Mouse (Mus musculus) embryonic facial prominence, embryonic 11.5 days (tissue): ENCODE results near the gene Slc25a21. TPM values are rescaled to one million over a fixed set of nuclear protein-coding genes. Genes with fewer than 3 reads are reported as not detected.

Experiments used
- ATAC-seq: fragments of 200-750 bp; cut with Nextera tagmentation; replicated peaks from 2 replicates; pipeline ENCODE4 v1.8.0; 2017; ENCODE audit warnings: low read depth; ENCODE audit not compliant: insufficient number of reproducible peaks, low FRiP score, low TSS enrichment
- DNase-seq: peaks from one replicate; pipeline ENCODE4 v3.0.0-alpha.2; 2015; ENCODE audit warnings: low spot score
- H3K27ac ChIP-seq: fragments of 300-500 bp; sonication (generic); replicated peaks from 2 replicates; pipeline ENCODE4 v1.5.1; 2014; ENCODE audit warnings: mild to moderate bottlenecking, low read depth, low read length, control low read depth
- H3K27me3 ChIP-seq: fragments of 300-500 bp; sonication (generic); 2 replicates; pipeline ENCODE4 v1.6.1; 2014; ENCODE audit warnings: mild to moderate bottlenecking, low read length, moderate library complexity, mixed read lengths; ENCODE audit not compliant: control insufficient read depth, insufficient read depth
- H3K36me3 ChIP-seq: fragments of 300-500 bp; sonication (generic); replicated peaks from 2 replicates; pipeline ENCODE4 v1.6.1; 2014; ENCODE audit warnings: low read depth, mild to moderate bottlenecking, low read length, moderate library complexity, mixed read lengths; ENCODE audit not compliant: control insufficient read depth, insufficient read depth
- H3K4me1 ChIP-seq: fragments of 300-500 bp; sonication (generic); 2 replicates; pipeline ENCODE4 v1.6.1; 2014; ENCODE audit warnings: low read length, mixed read lengths; ENCODE audit not compliant: control insufficient read depth, insufficient read depth
- H3K4me2 ChIP-seq: fragments of 300-500 bp; sonication (generic); 2 replicates; pipeline ENCODE4 v1.6.1; 2014; ENCODE audit warnings: low read depth, mild to moderate bottlenecking, control low read depth, low read length, moderate library complexity
- H3K4me3 ChIP-seq: fragments of 300-500 bp; sonication (generic); 2 replicates; pipeline ENCODE4 v1.5.1; 2014; ENCODE audit warnings: low read depth, low read length, control low read depth
- H3K9ac ChIP-seq: fragments of 300-500 bp; sonication (generic); replicated peaks from 2 replicates; pipeline ENCODE4 v1.6.1; 2014; ENCODE audit warnings: mild to moderate bottlenecking, control low read depth, low read length
- H3K9me3 ChIP-seq: fragments of 300-500 bp; sonication (generic); replicated peaks from 2 replicates; pipeline ENCODE4 v1.6.1; 2016; ENCODE audit warnings: mild to moderate bottlenecking, low read length, inconsistent platforms, mixed read lengths; ENCODE audit not compliant: control insufficient read depth
- WGBS: fragments of 180-500 bp; shearing (Covaris S2); extraction: QIAGEN DNeasy Blood & Tissue Kit; methylation state at CpG from one replicate; pipeline ENCODE4 v1.1.7; 2014; 5-methylcytosine and 5-hydroxymethylcytosine counted together
- polyA plus RNA-seq: library from polyadenylated mRNA; unstranded; fragments of >200 nt; fragmentation: Nextera tagmentation; extraction: Ambion mirVana; gene quantifications from 2 replicates; pipeline ENCODE4 v1.2.1, GENCODE M21; 2014

The Slc25a21 gene
- polyA plus RNA-seq = 1.9 and 2.4 TPM in 2 replicates

GRCm38 (mm10) chr12:57197363-57198026, at the start of gene Slc25a21:
Gene Slc25a21, minus strand, starts transcription at chr12:57197472.
- H3K4me3 ChIP-seq = peak within 1 kb of the TSS; percentile 47
- no peaks in the 10 kb centered on the region for H3K4me1 ChIP-seq
- H3K9me3 ChIP-seq = no peaks in the 10 kb centered on the region
- no peak within 1 kb of the TSS for H3K27ac ChIP-seq
- peak within 1 kb of the TSS; percentile 58 for H3K9ac ChIP-seq
- H3K36me3 ChIP-seq = no peaks in the 10 kb centered on the region
- DNase-seq = no peak
- no peaks in the 10 kb centered on the region; the same call in 1 of the 2 replicates for H3K27me3 ChIP-seq
- ATAC-seq = no peak
- WGBS = 51% methylated on average over 10 of the region's 10 CpGs
- H3K4me2 ChIP-seq = peak within 1 kb of the TSS; percentile 80

GRCm38 (mm10) chr12:57243671-57244495, 46.6 kb upstream of the Slc25a21 start:
- H3K36me3 ChIP-seq = peaks cover 5% of the 10 kb centered on the region; the same call in 1 of the 2 replicates

GRCm38 (mm10) chr12:57233386-57233785, 36.1 kb upstream of the Slc25a21 start:
- H3K4me2 ChIP-seq = no peak overlapping the region
- ATAC-seq = no peak
- no peak overlapping the region for H3K4me3 ChIP-seq
- no peaks in the 10 kb centered on the region for H3K4me1 ChIP-seq
- peaks cover 3% of the 10 kb centered on the region for H3K36me3 ChIP-seq
- DNase-seq = no peak
- H3K27me3 ChIP-seq = no peaks in the 10 kb centered on the region
- H3K9ac ChIP-seq = no peak overlapping the region
- WGBS = 77% methylated on average over 5 of the region's 5 CpGs
- no peak overlapping the region for H3K27ac ChIP-seq
- no peaks in the 10 kb centered on the region for H3K9me3 ChIP-seq

More at GRCm38 (mm10) chr12:57243671-57244495, 46.6 kb upstream of the Slc25a21 start:
- Histone ChIP-seq H3K9me3 (no peaks in the 10 kb centered on the region), H3K27me3 (no peaks in the 10 kb centered on the region), H3K9ac (no peak overlapping the region), H3K4me2 (no peak overlapping the region), H3K4me1 (no peaks in the 10 kb centered on the region), H3K4me3 (no peak overlapping the region), H3K27ac (no peak overlapping the region)
- no peak for ATAC-seq
- no peak for DNase-seq
- 92% methylated on average over 5 of the region's 5 CpGs for WGBS

GRCm38 (mm10) chr12:57231085-57231875, 34.0 kb upstream of the Slc25a21 start:
- Histone ChIP-seq H3K9ac (peak overlapping the region; percentile 90), H3K36me3 (no peaks in the 10 kb centered on the region), H3K4me1 (no peaks in the 10 kb centered on the region), H3K9me3 (no peaks in the 10 kb centered on the region), H3K27me3 (no peaks in the 10 kb centered on the region), H3K4me2 (peak overlapping the region; percentile 42), H3K4me3 (peak overlapping the region; percentile 73), H3K27ac (no peak overlapping the region)
- WGBS = 74% methylated on average over 14 of the region's 14 CpGs
- DNase-seq (peak; percentile 41), ATAC-seq (peak; percentile 2; the same call in 1 of the 2 replicates)

- ATAC-seq (peak; percentile 95), DNase-seq (peak; percentile 94)
- Histone ChIP-seq H3K9me3 (no peaks in the 10 kb centered on the region), H3K36me3 (no peaks in the 10 kb centered on the region), H3K27me3 (no peaks in the 10 kb centered on the region), H3K4me1 (no peaks in the 10 kb centered on the region), H3K27ac (peak within 1 kb of the TSS; percentile 87), H3K9ac (peak within 1 kb of the TSS; percentile 90), H3K4me2 (peak within 1 kb of the TSS; percentile 42), H3K4me3 (peak within 1 kb of the TSS; percentile 73)
- under 1% methylated on average over 41 of the region's 58 CpGs for WGBS
These were observed 33.0 kb upstream of the Slc25a21 start, which contains the start of the genes Prps1l3 and Mipol1 for GRCm38 (mm10) chr12:57230192-57230706. Gene Prps1l3, plus strand, starts transcription at chr12:57230412. Gene Mipol1, plus strand, starts transcription at chr12:57230427.

GRCm38 (mm10) chr12:57229703-57230102, 32.4 kb upstream of the Slc25a21 start:
- Histone ChIP-seq H3K27ac (no peak overlapping the region), H3K4me2 (peak overlapping the region; percentile 42), H3K9me3 (no peaks in the 10 kb centered on the region), H3K36me3 (no peaks in the 10 kb centered on the region), H3K27me3 (no peaks in the 10 kb centered on the region), H3K4me1 (no peaks in the 10 kb centered on the region), H3K4me3 (peak overlapping the region; percentile 73), H3K9ac (peak overlapping the region; percentile 52)
- WGBS = 30% methylated on average over 4 of the region's 4 CpGs
- DNase-seq (no peak), ATAC-seq (peak; percentile 1; the same call in 1 of the 2 replicates)

- Histone ChIP-seq H3K9ac (no peak overlapping the region), H3K27me3 (no peaks in the 10 kb centered on the region), H3K36me3 (no peaks in the 10 kb centered on the region), H3K4me3 (no peak overlapping the region), H3K27ac (no peak overlapping the region), H3K4me1 (no peaks in the 10 kb centered on the region), H3K4me2 (no peak overlapping the region), H3K9me3 (no peaks in the 10 kb centered on the region)
- ATAC-seq (no peak), DNase-seq (no peak)
- WGBS = 89% methylated on average over 4 of the region's 8 CpGs
These were observed 30.5 kb upstream of the Slc25a21 start for GRCm38 (mm10) chr12:57227776-57228175.
